Mouse (Mus musculus) T-helper 2 cell (primary cell): ENCODE measurements around the gene Fmnl3.
"Not testable (repeated sequence)": the region's sequence is repeated elsewhere in the genome, so short reads cannot be mapped to it uniquely, and the experiment has no call there.

Experiments
- in situ Hi-C: fragments of 300-600 bp; cut with MboI, MseI; formaldehyde crosslinking; loops from one replicate; pipeline ENCODE4 v1.15.1; 2025; ENCODE audit warnings: high pct_unique_total_duplicates

Fmnl3 gene

DNA sequence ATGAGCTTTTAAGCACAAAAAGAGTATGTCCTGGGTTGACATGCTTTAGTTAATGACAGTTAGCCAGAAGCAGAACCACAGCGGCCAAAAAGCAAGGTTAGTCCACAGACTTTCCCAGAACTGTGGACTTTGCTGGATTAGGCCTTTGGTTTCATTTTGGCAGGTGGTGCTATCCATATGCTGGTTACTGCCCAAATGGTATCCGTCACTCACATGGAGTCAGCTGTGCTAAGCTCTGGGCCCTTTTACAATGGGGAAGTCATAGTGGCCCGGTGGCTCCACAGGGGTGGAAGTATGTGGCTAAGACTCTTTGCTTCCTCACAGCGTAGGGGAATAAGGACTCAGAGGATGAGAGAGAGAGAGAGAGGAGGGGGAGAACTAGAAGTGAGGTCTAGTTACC, 17.7 kb upstream of the Fmnl3 start:
- in situ Hi-C loops, result no loop called here

DNA sequence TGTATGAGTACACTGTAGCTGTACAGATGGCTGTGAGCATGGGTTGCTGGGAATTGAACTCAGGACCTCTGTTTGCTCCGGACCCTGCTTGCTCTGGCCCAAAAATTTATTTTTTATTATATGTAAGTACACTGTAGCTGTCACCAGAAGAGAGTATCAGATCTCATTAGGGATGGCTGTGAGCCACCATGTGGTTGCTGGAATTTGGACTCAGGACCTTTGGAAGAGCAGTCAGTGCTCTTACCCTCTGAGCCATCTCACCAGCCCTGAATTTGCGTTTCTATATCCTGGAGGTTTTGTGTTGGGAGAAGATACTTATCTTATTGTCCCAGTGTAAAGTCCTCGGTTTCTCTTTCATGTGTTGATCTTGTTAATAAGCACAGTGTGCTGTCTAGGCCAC, 16.5 kb upstream of the Fmnl3 start:
- in situ Hi-C loops, result no loop called here

DNA sequence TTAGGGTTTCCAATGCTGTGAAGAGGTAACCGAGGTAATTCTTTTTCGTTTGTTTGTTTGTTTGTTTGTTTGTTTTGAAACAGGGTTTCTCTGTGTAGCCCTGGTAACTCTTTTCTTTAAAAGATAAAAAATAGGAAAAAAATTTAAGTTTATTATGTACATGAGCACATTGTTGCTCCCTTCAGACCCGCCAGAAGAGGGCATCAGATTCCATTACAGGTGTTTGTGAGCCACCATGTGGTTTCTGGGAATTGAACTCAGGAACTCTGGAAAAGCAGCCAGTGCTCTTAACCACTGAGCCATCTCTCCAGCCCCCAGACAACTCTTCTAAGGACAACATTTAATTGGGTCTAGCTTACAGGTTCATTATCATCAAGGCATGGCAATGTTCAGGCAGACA, 15.8 kb upstream of the Fmnl3 start:
- in situ Hi-C loops, result not testable (repeated sequence)

DNA sequence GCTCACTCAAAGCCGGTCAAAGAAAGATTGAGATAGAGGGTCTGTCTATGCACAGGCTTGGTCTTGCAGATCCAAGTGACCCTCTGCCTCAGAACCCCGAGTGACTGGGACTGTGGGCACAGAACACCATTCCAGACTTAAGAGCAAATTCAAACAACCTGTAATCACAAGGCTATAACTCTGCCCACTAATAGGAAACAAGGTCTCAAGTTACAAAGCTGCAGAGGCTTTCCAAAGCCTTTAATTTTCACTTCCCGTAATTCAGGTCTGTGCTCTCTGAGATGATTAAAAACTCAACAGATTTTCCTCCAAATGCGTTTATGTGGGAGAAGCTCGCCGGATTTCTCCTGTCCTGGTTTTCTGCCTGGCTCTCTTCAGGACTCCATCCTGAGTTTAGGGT, 13.8 kb upstream of the Fmnl3 start:
- in situ Hi-C loops, result no loop called here

DNA sequence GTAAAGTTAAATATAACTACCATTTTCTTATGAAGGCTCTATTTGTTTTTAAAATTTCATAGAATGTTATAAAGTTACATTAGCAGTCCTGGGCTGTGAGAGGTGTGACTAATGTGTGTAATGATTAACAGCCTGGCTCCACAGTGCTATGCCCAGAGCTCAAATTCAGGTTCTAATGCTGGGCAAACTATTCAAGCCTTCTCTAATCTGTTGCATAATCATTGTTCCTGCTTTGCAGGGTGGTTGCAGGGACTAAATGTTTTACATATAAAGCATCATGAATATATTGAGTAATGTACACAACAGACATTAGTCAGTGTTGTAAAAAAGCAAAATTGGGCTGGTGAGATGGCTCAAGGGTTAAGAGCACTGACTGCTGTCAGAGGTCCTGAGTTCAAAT, 12.6 kb upstream of the Fmnl3 start:
- in situ Hi-C loops, result no loop called here

DNA sequence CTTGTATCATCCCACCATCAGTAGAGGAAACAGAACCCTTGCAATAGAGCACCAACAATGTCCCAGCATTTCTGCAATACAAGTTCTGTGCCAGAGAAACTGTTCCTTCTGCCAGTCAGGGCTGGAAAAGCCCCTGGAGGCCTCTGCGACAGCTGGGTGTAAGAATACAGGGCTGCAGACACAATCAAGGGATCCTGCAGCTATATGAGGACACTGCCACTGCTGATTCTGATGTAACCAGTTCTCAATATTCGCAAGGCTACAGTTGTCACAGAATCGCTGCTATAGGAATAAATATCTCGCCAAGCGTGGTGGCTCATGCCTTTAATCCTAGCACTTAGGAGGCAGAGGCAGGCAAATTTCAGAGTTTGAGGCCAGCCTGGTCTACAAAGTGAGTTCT, 6.0 kb upstream of the Fmnl3 start:
- in situ Hi-C loops, result loop anchor here (5.0 kb wide), 1 partner anchor 49 kb away; no protein-coding TSS in a partner anchor

DNA sequence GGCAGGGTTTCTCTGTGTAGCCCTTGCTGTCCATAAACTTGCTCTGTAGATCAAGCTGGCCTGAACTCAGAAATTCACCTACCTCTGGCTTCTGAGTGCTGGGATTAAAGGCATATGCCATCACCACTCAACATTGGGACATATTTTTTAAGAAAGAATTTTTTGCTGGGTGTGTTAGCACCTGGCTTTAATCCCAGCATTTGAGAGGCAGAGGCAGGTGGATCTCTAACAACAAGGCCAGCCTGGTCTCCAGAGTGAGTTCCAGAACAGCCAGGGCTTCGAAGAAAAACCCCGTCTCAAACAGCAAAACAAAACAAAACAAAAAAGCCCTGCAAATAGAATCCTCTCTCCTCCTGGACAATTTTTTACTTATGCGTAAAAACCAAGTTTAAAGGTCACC, 5.3 kb upstream of the Fmnl3 start:
- in situ Hi-C loops, result loop anchor here (5.0 kb wide), 1 partner anchor 48 kb away; no protein-coding TSS in a partner anchor

DNA sequence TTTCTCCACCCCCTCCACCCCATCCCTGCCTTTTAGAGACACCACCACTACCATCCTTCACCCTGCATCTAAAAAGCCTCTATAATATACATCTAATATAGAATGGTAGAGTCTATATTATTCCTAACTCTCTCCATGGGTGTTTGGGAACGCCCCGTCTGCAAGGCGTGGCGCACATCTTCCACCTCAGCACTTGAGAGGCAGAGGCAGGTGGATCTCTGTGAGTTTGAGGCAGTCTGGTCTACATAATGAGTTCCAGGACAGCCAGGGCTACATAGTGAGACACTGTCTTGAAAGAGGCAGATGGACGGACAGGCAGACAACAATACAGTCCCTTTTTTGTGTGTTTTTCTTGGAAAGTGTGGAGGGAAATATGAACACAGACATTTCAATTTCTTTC, 4.8 kb upstream of the Fmnl3 start:
- in situ Hi-C loops, result loop anchor here (5.0 kb wide), 1 partner anchor 48 kb away; no protein-coding TSS in a partner anchor

DNA sequence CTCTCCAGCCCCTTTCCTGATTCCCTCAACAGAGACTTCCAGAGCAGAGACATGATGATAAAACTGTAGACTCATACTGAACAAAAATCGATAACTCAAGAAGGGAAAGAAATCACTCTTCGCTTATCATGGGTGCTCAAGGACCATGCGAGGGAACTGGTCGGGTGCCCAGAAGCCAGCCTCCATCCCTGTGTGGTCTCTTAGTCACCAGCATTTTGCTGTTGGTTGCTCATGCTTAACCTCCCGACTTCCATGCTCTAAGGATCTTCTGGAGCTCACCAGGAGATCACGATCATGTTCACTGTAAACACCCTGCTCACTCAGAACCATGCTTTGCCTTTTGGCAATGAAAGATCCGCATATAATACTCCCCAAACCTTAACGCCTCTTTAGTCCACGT, 2.5 kb upstream of the Fmnl3 start:
- in situ Hi-C loops, result no loop called here

DNA sequence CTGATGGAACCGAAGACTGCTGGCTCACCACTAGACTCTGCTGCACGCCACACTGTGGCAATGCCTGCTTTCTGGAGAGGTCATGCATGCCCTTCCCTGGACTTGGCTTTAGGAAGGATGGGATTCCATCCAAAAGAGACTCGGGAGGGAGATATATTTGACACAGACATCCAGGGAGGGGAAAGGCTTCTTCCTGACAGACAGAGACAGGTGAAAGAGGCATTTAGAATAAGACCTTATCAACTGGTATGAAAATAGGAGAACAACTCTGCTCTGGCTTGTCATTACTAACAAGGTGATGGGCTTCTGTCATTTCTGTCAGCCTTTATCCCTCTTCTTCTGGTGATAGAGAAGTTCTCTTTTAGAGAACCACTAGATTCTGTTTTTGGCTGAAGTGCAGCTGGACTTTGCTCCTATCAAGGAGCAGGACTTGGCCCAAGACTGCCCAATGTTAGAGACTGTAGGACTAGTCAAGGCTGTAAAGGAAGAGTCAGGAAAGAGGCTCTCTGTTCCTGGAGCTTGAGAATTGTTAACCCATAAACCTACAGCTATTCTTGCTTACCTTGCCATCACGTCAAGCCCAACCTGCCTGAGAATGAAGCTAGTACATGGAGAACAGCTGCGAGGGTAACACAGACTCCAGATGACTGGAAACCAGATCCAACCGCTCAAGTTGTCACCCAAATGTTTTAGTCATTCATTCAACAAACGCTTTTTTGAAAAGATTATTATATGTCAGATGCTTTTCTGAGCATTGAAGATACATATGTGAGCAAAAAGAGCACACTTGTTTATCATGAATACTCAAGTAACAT, 1.5 kb upstream of the Fmnl3 start:
- in situ Hi-C loops, result no loop called here

DNA sequence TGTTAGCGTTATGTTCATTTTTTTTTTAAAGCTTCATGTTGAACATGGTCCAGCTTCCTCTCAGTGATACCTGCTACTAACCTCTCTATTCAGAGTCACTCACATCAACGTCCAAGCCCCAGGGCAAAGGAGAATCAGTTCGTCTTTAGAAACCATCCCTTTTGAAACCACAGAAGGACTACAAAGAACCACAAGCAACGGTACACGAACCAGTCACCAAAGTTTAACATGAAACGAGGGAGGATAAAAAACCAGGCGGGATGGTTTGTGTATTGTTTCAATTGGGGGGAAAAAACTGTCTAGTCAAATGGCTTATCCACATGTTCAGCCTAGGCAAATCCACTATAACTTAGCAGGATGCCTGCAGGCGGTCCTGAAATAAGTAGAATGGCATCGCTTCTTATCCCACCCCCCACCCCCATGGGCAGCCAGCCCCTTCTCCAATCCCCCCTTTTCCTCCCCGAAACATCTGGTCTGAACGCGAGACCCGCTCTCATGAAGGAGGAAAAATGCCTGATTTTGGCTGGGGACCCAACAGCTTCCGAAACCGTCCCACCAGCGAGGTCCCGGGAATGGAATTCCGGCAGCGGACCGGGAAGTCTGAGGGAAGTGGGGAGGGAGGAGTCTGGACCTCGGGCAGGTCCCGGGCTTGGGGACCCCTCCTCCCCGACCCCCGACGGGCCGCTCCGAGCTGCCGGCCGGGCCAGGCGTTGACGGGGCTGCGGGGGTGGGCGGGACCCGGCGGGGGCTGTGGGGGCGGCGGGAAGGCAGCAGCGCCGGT, 701 bp downstream of the Fmnl3 start:
- in situ Hi-C loops, result loop anchor here (5.0 kb wide), 1 partner anchor 77 kb away; no protein-coding TSS in a partner anchor

DNA sequence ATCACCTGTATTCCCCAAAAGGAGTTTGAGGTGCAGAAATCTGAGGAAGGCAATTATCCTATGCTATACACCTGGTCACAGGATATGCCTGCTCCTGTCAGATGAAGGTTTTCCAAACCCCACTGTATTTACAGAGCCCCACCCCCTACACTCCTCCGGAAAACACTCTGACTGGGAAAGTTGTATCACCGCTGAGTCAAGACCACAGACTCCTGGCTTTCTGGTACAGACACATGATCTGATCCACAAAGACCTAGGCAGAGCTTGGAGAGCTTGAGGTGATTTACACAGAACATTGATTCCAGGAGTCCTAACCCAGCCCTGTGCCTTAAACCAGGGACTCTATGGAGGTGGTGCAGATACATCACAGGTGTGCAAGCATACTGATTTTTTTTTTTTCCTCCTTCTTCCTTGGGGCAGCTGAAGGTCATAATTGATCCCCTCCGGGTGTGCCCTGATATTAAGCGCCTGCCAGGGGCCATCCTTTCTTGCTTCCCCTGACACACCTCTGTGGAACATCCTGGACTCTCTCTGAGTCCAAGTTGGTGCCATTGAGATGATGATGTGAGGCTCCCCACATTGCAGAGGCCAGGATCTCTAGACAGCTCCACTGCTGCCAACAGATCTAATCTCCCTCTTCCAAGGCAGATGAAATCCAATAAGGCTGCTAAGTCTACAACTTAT, 1.6 kb downstream of the Fmnl3 start:
- in situ Hi-C loops, result loop anchor here (5.0 kb wide), 1 partner anchor 76 kb away; no protein-coding TSS in a partner anchor

DNA sequence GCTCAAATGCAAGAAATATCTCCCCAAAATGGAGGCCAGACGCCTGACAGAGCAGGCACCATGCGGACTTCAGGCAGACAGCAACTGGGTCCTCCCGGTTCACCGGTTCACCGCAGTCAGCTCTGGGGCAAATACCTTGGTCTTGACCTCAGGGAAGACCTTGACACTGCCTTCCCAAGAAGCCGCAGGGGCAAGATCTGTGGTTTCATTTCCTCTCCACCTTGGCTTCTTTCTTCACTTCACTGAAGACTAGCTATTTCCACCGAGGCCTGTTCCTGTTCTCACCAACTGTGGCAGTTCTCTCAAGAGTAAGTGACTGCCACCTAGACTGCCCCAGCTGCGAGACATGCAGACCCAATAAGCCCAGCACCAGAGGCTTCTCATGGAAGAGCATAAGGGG, 5.4 kb downstream of the Fmnl3 start:
- in situ Hi-C loops, result loop anchor here (5.0 kb wide), 1 partner anchor 73 kb away; no protein-coding TSS in a partner anchor

DNA sequence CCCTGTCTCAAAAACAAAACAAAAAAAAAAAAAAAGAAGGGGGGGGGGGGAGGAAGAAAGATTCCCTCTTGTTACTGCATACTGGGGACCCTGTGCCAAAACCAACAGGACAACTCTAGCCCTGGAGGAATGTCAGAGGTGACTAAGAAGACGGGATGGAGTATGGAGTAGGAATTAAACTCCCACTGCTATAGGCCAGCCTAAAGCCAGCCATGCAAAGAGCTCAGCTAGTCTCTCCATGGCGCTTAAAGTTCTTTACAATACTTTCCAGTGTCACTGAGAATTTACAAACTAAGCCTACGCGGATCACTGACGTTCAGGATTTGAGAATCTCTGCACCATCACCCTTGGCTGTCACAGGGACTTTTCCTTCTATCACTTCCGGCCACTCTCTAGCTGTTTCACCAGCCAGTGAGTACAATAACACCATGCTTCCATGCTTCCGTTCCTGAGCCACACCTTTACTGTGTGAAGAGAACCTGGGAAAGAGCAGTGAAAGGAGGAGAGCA, 6.2 kb downstream of the Fmnl3 start:
- in situ Hi-C loops, result no loop called here

DNA sequence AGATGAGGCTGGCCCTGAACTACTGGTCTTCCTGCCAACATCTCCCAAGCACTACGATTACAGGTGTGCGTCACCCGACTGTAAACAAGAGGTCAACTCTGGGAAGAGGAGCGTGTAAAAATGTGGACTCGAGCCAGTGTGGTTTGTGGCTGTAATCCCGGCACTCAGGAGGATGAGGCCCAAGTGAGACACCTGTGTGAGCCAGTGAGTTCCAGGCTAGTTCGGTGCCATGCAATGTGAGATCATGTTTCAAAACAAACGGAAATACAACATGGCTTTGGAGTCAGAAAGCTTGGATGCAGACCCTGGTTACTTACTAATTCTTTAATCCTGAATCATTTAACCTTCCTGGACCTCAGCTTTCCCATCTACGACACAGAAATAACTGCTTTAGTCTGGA, 11.3 kb downstream of the Fmnl3 start:
- in situ Hi-C loops, result no loop called here

DNA sequence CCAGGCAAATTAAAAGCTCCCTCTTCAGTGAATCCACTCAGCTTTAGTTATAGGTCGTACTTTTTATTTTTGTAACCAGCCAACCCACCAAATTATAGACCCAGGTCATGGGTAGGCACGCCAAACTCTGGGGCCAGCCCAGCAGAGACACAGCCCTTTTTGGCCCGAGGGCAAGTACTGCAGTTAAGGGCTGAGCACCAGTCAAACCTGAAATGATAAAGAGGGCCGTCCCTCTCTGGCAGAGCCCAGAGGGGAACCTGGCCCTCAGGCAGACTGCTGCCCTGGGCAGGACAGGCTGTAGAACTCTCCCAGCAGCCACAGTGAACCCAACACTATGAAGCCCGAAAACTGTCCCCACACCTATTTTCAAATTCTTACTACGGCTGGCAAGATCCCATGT, 13.8 kb downstream of the Fmnl3 start:
- in situ Hi-C loops, result no loop called here

DNA sequence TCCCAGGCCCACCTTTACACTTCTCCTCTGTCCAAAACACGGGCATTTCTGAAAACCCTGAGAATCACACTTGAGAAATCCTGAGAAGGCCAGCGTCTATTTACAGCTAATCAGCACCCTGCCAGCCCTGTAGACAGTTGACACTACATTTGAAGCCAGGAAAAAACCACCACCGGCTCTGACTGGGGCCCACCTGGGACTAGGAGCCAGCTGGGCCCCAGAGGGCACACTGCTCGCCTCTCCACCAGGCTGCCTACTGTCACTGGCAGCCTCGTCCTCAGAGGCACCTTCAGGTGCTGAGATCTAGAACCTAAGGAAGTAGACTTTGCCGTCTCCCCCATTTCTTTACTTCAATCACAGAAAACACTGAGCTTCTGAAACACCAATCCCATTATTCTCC, 14.6 kb downstream of the Fmnl3 start:
- in situ Hi-C loops, result no loop called here

DNA sequence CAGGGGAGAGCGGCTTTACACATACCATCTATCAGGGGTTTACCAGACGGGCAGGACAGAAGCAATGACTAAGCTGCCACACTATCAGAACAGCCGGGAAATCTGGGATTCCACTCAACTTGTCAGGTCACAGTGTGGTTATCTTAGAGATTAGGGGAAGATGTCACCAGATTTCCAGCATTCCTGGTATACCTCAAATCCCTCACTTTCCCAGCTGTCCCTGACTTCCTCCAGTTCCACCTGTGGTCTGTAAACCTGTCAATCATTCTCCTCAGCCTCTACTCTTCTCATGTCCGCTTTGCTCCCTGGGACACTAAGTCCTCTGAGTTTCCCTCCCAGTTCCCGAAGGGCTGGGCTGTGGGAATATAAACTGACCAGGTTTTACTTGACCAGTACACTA, 18.0 kb downstream of the Fmnl3 start:
- in situ Hi-C loops, result no loop called here

DNA sequence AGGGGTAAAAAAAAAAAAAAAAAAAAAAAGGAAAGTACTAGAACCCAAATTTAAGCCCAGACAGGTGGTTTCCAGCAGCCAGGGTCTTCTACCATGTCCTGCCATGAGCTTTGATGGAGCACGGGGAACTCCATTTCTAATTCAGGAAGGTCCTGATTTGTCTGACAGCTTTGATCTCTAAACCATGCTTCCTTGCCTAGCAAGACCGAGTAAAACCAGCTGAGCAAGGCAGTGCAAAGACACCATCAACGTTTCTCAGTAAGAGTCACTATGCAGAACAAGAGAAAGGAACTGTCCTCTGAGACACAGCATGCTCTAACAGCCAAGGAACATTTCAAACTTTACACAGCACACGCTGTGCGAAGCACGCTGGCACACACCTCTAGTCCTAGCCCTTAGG, 18.7 kb downstream of the Fmnl3 start:
- in situ Hi-C loops, result no loop called here

DNA sequence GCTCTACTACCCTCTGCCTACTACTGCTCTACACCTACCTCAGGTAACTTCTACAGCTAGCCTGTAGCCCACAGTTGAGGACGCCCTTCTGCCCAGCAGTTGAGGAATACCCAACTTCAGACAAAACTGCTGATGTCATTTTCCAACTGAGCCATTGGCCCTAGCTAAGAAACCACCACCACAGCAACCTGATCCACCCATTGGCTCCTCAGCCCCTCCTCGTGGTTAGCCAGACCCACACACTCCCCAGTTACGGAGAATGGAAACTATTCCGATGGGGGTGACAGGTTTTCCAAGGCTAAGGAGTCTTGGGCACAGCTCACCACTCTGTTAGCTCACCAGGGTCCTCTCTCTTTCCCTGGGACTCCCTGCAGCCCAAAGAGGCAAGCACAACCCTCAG, 25.3 kb downstream of the Fmnl3 start:
- in situ Hi-C loops, result no loop called here

DNA sequence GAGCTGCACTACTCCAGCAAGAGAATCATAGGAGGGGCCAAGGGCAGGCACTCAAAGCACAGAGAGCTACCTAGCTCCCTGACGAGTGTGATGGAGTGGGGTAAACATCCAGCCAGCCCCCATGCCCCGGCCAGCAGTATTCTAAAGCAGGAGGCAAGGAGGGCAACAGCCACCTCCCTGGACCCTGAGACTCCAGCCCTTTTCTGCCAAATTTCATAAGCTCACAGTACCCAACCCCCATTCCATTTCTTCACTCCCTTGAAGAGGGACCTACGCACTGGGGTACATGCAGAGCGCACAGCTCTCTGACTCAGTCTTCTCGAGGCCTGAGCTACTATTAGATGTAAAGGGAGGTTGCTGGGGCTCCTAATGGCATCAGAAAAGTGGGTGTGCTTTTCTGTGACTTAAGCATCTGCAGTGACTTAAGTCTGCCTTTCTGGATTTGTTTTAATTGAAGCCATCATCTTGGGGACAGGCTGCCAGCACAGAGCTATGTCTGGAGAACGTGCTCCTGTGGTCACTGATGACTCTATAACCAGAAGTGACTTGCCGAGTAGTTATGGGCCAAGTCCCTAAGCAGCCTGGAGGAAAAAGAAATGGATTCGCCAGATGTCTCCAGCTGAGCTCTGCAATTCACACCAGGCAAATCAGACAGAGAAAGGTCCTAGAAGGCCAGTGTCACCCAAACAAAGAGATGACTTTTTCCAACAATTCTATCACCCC, 26.0 kb downstream of the Fmnl3 start:
- in situ Hi-C loops, result no loop called here
